Mouse (Mus musculus): ENCODE measurements at regions not wholly inside any gene's neighbourhood (a gene's known extent, or its start where the extent isn't known, plus 50 kb on each side); places are given as distances from the start of the nearest gene placed in this dataset.

DNA sequence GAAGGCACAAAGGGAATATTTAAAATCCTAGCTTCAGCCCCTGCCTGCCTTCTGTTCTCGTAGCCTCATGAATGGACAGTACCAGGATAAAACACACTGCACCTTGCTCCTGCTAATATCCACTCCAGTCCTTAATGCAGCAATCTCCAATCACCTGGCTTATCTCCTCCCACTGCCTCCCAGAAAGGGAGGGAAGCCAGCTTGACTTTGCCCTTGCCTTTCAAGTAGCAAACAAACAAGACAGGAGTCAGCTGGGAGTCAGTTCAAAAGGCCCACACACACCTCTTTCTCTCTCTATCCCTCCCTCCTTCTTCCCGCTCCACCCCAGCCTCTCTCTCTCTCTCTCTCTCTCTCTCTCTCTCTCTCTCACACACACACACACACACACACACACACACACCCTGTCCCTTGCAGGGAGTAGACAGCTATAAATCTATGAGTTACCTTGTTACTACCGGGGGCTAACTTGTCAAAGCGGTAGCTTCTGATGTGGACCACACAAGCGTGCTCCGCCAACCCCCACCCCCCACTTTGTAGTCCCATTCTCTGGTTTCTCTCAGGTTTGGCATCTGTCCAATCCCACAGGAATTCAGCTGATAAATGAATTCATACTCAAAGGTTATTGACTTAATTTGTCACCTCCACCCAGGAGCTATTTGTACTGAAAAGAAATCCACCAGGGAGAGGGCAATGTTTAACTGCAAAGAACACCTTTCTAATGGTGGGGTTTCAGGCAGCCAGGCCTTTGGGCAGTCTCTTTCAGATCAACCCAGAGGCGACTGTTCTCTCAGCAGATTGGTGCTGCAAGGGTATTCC lies 212.6 kb upstream of the H2al1a start:
- Histone ChIP-seq H3K4me1 (ENCODE audit: control insufficient read depth, insufficient read depth, low read length) (no peaks in the 10 kb centered on the region; the same call in 1 of the 2 replicates), H3K4me3 (replicated peaks; ENCODE audit: extremely low read depth, low read depth, low read length) (no peak overlapping the region)
- 75% methylated on average over 7 of the region's 7 CpGs for whole genome bisulfite sequencing
- DNase-seq: no peak
- TF ChIP-seq CTCF (IDR thresholded peaks at IDR 0.05; ENCODE audit: insufficient read depth, low read length) (no peak), POLR2A (IDR thresholded peaks at IDR 0.05; ENCODE audit: borderline replicate concordance, extremely low read depth, low read depth, low read length) (no peak)

- no peak for DNase-seq
- 34% methylated on average over 14 of the region's 14 CpGs for whole genome bisulfite sequencing
- Histone ChIP-seq H3K4me1 (ENCODE audit: control insufficient read depth, insufficient read depth, low read length) (no peaks in the 10 kb centered on the region; the same call in 1 of the 2 replicates), H3K4me3 (replicated peaks; ENCODE audit: extremely low read depth, low read depth, low read length) (no peak overlapping the region)
- no peak for TF ChIP-seq POLR2A (IDR thresholded peaks at IDR 0.05; ENCODE audit: borderline replicate concordance, extremely low read depth, low read depth, low read length)
- TF ChIP-seq CTCF (IDR thresholded peaks at IDR 0.05; ENCODE audit: insufficient read depth, low read length): peak; percentile 31; the same call in 1 of the 2 replicates
Measured at GRCm38 (mm10) chrX:11087913-11088312, 211.1 kb upstream of the H2al1a start.

GRCm38 (mm10) chrX:11088506-11088905 lies 210.6 kb upstream of the H2al1a start:
- TF ChIP-seq CTCF (IDR thresholded peaks at IDR 0.05; ENCODE audit: insufficient read depth, low read length) (no peak), POLR2A (IDR thresholded peaks at IDR 0.05; ENCODE audit: borderline replicate concordance, extremely low read depth, low read depth, low read length) (no peak)
- DNase-seq: no peak
- no peaks in the 10 kb centered on the region; the same call in 1 of the 2 replicates for H3K4me1 ChIP-seq (ENCODE audit: control insufficient read depth, insufficient read depth, low read length)
- no peak overlapping the region for H3K4me3 ChIP-seq (replicated peaks; ENCODE audit: extremely low read depth, low read depth, low read length)
- 68% methylated on average over 10 of the region's 10 CpGs for WGBS

DNA sequence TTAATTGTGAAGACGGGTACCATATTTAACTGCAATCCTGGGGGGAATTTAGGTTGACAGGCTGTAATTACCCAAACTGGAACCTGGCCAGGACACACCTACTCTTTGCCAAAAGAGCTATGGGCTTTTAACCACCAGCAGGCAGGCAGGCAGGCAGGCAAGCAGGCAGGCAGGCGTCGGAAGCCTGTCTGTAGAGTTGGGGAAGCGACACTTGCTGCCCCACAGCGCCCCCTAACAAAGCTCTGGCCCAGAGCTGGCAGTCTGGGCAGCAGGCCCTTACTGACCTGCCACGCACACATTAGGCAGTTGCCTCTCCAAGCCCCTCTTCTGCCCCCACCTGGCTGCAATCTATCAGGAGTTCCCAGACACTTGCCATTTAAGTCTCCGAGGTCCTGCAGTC lies 208.6 kb upstream of the H2al1a start:
- TF ChIP-seq CTCF (IDR thresholded peaks at IDR 0.05; ENCODE audit: insufficient read depth, low read length): peak; percentile 13; the same call in 1 of the 2 replicates
- TF ChIP-seq POLR2A (IDR thresholded peaks at IDR 0.05; ENCODE audit: borderline replicate concordance, extremely low read depth, low read depth, low read length): no peak
- H3K4me1 ChIP-seq (ENCODE audit: control insufficient read depth, insufficient read depth, low read length): no peaks in the 10 kb centered on the region; the same call in 1 of the 2 replicates
- no peak overlapping the region for H3K4me3 ChIP-seq (replicated peaks; ENCODE audit: extremely low read depth, low read depth, low read length)
- DNase-seq: peak; percentile 33
- WGBS: 48% methylated on average over 7 of the region's 7 CpGs

GRCm38 (mm10) chrX:11097581-11098254 lies 201.3 kb upstream of the H2al1a start:
- peak; percentile 25 for DNase-seq
- Histone ChIP-seq H3K4me1 (ENCODE audit: control insufficient read depth, insufficient read depth, low read length) (peaks cover 3% of the 10 kb centered on the region; the same call in 1 of the 2 replicates), H3K4me3 (replicated peaks; ENCODE audit: extremely low read depth, low read depth, low read length) (no peak overlapping the region)
- WGBS: 50% methylated on average over 9 of the region's 9 CpGs
- TF ChIP-seq CTCF (IDR thresholded peaks at IDR 0.05; ENCODE audit: insufficient read depth, low read length) (no peak), POLR2A (IDR thresholded peaks at IDR 0.05; ENCODE audit: borderline replicate concordance, extremely low read depth, low read depth, low read length) (no peak)

DNA sequence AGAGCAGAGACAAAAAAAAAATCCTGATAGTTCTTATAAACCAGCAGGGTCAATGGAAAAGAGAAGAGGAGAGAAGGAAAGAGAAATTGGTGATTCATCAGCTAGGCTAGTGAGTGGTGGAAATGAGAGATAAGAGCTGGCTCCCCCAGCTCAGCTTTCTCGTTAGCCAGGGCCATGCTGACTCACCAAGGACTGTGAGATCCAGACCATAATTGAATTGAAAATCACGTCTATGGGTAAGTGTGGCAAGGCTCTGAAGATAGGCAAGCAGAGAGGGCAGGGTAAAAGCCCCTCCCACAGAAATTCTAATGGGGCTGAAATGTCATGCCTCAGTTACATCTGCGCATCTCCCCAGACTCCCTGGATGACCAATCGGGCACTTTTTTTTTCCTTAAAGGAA lies 200.7 kb upstream of the H2al1a start:
- Histone ChIP-seq H3K4me1 (ENCODE audit: control insufficient read depth, insufficient read depth, low read length) (peaks cover 3% of the 10 kb centered on the region; the same call in 1 of the 2 replicates), H3K4me3 (replicated peaks; ENCODE audit: extremely low read depth, low read depth, low read length) (no peak overlapping the region)
- 51% methylated on average over 4 of the region's 4 CpGs for WGBS
- TF ChIP-seq CTCF (IDR thresholded peaks at IDR 0.05; ENCODE audit: insufficient read depth, low read length) (no peak), POLR2A (IDR thresholded peaks at IDR 0.05; ENCODE audit: borderline replicate concordance, extremely low read depth, low read depth, low read length) (no peak)
- DNase-seq: no peak

- Histone ChIP-seq H3K4me1 (ENCODE audit: control insufficient read depth, insufficient read depth, low read length) (peaks cover 3% of the 10 kb centered on the region; the same call in 1 of the 2 replicates), H3K4me3 (replicated peaks; ENCODE audit: extremely low read depth, low read depth, low read length) (no peak overlapping the region)
- DNase-seq: no peak
- TF ChIP-seq POLR2A (IDR thresholded peaks at IDR 0.05; ENCODE audit: borderline replicate concordance, extremely low read depth, low read depth, low read length) (no peak), CTCF (IDR thresholded peaks at IDR 0.05; ENCODE audit: insufficient read depth, low read length) (no peak)
- WGBS: 74% methylated on average over 13 of the region's 13 CpGs
Measured at GRCm38 (mm10) chrX:11099146-11100087, 199.6 kb upstream of the H2al1a start.

DNA sequence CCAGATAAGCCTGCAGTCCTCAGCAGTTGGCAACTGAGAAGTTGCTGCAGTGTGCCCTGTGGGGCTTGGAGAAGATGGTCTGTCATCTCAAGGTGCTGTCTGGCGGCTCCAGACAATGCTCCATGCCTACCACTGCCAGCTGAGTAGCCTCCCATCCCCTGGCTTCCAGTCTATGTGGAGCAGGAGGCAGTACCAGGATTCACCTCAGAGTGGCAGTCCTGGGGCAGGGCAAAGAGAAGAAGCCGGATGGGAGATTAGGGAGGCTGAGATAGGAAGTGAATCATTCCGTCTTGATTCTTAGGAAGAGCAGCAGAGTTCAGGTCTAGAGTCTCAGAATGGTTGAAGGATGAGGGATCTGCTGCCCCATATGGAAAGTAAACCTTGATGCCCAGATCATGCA lies 198.1 kb upstream of the H2al1a start:
- peaks cover 3% of the 10 kb centered on the region; the same call in 1 of the 2 replicates for H3K4me1 ChIP-seq (ENCODE audit: control insufficient read depth, insufficient read depth, low read length)
- WGBS: 54% methylated on average over 3 of the region's 3 CpGs
- H3K4me3 ChIP-seq (replicated peaks; ENCODE audit: extremely low read depth, low read depth, low read length): no peak overlapping the region
- TF ChIP-seq POLR2A (IDR thresholded peaks at IDR 0.05; ENCODE audit: borderline replicate concordance, extremely low read depth, low read depth, low read length): no peak
- TF ChIP-seq CTCF (IDR thresholded peaks at IDR 0.05; ENCODE audit: insufficient read depth, low read length): peak; percentile 40; the same call in 1 of the 2 replicates
- DNase-seq: no peak

DNA sequence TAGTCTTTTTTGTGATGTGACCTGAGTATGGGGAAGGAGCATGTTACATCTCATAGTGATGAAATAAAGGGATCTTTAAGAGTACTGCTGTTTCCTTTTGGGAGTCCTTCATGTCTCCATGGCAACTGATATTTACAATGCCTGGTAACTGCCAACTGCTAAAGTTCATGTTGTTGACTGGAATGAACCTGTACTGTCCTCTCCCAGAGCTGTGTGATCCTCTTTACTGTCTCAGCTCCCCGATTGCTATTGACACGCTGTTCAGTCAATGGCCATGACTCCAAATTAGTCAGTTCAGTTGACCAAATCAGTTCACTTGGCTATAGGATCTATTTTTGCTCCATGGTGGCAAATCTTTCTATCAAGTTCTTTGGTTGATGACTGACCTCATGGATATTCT lies 167.8 kb upstream of the H2al1a start:
- no peak for DNase-seq
- no peaks in the 10 kb centered on the region for H3K4me1 ChIP-seq (ENCODE audit: control insufficient read depth, insufficient read depth, low read length)
- no peak overlapping the region for H3K4me3 ChIP-seq (replicated peaks; ENCODE audit: extremely low read depth, low read depth, low read length)
- WGBS: 91% methylated on average over 2 of the region's 2 CpGs
- TF ChIP-seq CTCF (IDR thresholded peaks at IDR 0.05; ENCODE audit: insufficient read depth, low read length) (no peak), POLR2A (IDR thresholded peaks at IDR 0.05; ENCODE audit: borderline replicate concordance, extremely low read depth, low read depth, low read length) (no peak)
